Mouse (Mus musculus): ENCODE results near the gene Agbl1.
"Not testable (repeated sequence)": the region's sequence is repeated elsewhere in the genome, so short reads cannot be mapped to it uniquely, and the experiment has no call there.

- TF ChIP-seq POLR2AphosphoS5 (IDR thresholded peaks at IDR 0.05; ENCODE audit: insufficient replicate concordance, low read depth, low read length); TAL1 (conservative IDR thresholded peaks at IDR 0.05; ENCODE audit: low read depth, low read length); CTCF (IDR thresholded peaks at IDR 0.05; ENCODE audit: low read depth, low read length); GATA1 (IDR thresholded peaks at IDR 0.05; ENCODE audit: borderline replicate concordance, low read length): not testable (repeated sequence)
Measured at GRCm38 (mm10) chr7:76732220-76732619, 502.5 kb downstream of the Agbl1 start.

Measured in G1E (cell line).